Mouse (Mus musculus) stomach, postnatal 0 days (tissue): ENCODE measurements around the gene Zgpat.

ENCODE experiments used
- CTCF ChIP-seq: IDR thresholded peaks from 2 replicates; pipeline ENCODE4 v1.5.1; 2016; ENCODE audit warnings: antibody characterized with exemption, low read depth, mild to moderate bottlenecking, moderate library complexity
- EP300 ChIP-seq: optimal IDR thresholded peaks from 2 replicates; pipeline ENCODE3; 2016; ENCODE audit warnings: antibody characterized with exemption

GRCm38 (mm10) chr2:181413141-181413540 is 48.4 kb downstream of the Zgpat start:
- no peak for TF ChIP-seq CTCF
- TF ChIP-seq EP300, result no peak
